Comparison of ENCODE assay signal across 13 mouse cellular contexts in genomic region chr2:178416427-178416826, GRCm38 (mm10). TPM values are rescaled to one million over a fixed set of nuclear protein-coding genes. Genes with fewer than 3 reads are reported as not detected.
DNase-seq lines count a peak whose midpoint lies in the region; ATAC-seq lines count a peak whose summit lies in the region.
"Had no signal": no experiment of that assay in that cellular context is flagged by ENCODE, and none has a peak within 500 bp of the region (broad histone marks: within the 10 kb centered on the region; RNA-seq: fewer than 3 reads in every experiment).

No protein-coding gene starts in this region.

- no peak for ATAC-seq in lung, embryonic 16.5 days (ENCODE audit: low read depth)
- no peak for ATAC-seq in erythroblast, adult 5-6 weeks (replicated peaks; ENCODE audit: low FRiP score, poor library complexity, severe bottlenecking)
- ATAC-seq in midbrain, embryonic 14.5 days (ENCODE audit: low FRiP score, low TSS enrichment) = no peak

- H3K27me3 ChIP-seq in lung, embryonic 16.5 days (ENCODE audit: control insufficient read depth, insufficient read depth, low read depth, low read length) = peaks cover 9% of the 10 kb centered on the region
- H3K27me3 ChIP-seq in midbrain, embryonic 14.5 days (ENCODE audit: control insufficient read depth, insufficient read depth, low read length) = peaks cover 13% of the 10 kb centered on the region

- intact Hi-C loops in heart, postnatal 14 days (cut with DNase I) = no loop called here

- peak overlapping the region; percentile 22 for H3K4me2 ChIP-seq in lung, embryonic 16.5 days (ENCODE audit: low read depth, low read length)
- H3K4me2 ChIP-seq in midbrain, embryonic 14.5 days (ENCODE audit: low read length) = no peak overlapping the region
- H3K4me2 ChIP-seq: limb, embryonic 13.5 days had no signal

- H3K4me1 ChIP-seq in lung, embryonic 16.5 days (replicated peaks; ENCODE audit: control insufficient read depth, insufficient read depth, low read length) = peaks cover 28% of the 10 kb centered on the region
- peaks cover 11% of the 10 kb centered on the region for H3K4me1 ChIP-seq in midbrain, embryonic 14.5 days (ENCODE audit: control insufficient read depth, insufficient read depth, low read length)

- H3K27ac ChIP-seq in lung, embryonic 16.5 days (ENCODE audit: low read length) = no peak overlapping the region
- no peak overlapping the region for H3K27ac ChIP-seq in midbrain, embryonic 14.5 days (replicated peaks; ENCODE audit: low read depth, low read length)
- H3K27ac ChIP-seq: forebrain, embryonic 10.5 days; kidney, postnatal 0 days; limb, embryonic 13.5 days had no signal

- 0 out of 2 replicates have a peak, but pooled peaks cover 3% of the 10 kb centered on the region for H3K9me3 ChIP-seq in lung, embryonic 16.5 days (ENCODE audit: control insufficient read depth, low read length)
- H3K9me3 ChIP-seq in midbrain, embryonic 14.5 days (ENCODE audit: control insufficient read depth, low read length) = no peaks in the 10 kb centered on the region
- H3K9me3 ChIP-seq: forebrain, embryonic 10.5 days; limb, embryonic 13.5 days had no signal

- DNase-seq in spleen, postnatal 10 days (ENCODE audit: low spot score in 2 of 2) = peak; percentile 5 to 31
- no peak for DNase-seq in spleen, postnatal 14 days (ENCODE audit: low spot score in 2 of 2)
- DNase-seq in heart, postnatal 14 days = peak; percentile 23 to 31
- DNase-seq in testis, postnatal 10 days (ENCODE audit: low spot score) = peak; percentile 36
- DNase-seq in gastrocnemius, adult 8-10 months (ENCODE audit: low spot score in 2 of 2) = no peak
- no peak for DNase-seq in midbrain, embryonic 14.5 days
- DNase-seq: cerebellum, postnatal 25 days had no signal

- H3K4me3 ChIP-seq in lung, embryonic 16.5 days (ENCODE audit: low read length) = no peak overlapping the region
- no peak overlapping the region for H3K4me3 ChIP-seq in midbrain, embryonic 14.5 days (replicated peaks; ENCODE audit: low read depth, low read length)
- H3K4me3 ChIP-seq: forebrain, embryonic 10.5 days; limb, embryonic 13.5 days had no signal

- H3K36me3 ChIP-seq in lung, embryonic 16.5 days (ENCODE audit: control insufficient read depth, insufficient read depth, low read length) = peaks cover 4% of the 10 kb centered on the region; the same call in 1 of the 2 replicates
- H3K36me3 ChIP-seq in midbrain, embryonic 14.5 days (ENCODE audit: control insufficient read depth, insufficient read depth, low read length) = no peaks in the 10 kb centered on the region
- H3K36me3 ChIP-seq: forebrain, embryonic 10.5 days had no signal

- 32% methylated on average over 13 of the region's 13 CpGs for WGBS in lung, embryonic 16.5 days
- 79% methylated on average over 13 of the region's 13 CpGs for WGBS in midbrain, embryonic 14.5 days

- H3K9ac ChIP-seq in lung, embryonic 16.5 days (ENCODE audit: low read length) = no peak overlapping the region
- H3K9ac ChIP-seq in midbrain, embryonic 14.5 days (replicated peaks; ENCODE audit: low read length) = no peak overlapping the region
- H3K9ac ChIP-seq: limb, embryonic 13.5 days had no signal

RNA-seq across cellular contexts. Expression of gene Fam217b, which starts 2.1 kb away (rescaled TPM):
- 10 to 100 TPM; 11.8 to 13.1 TPM for total RNA-seq in heart, postnatal 14 days (2021)
- polyA plus RNA-seq in lung, embryonic 16.5 days (2015; fragmentation: Nextera tagmentation; extraction: Ambion mirVana) = 2.8 and 3.2 TPM in 2 replicates
- 2.1 TPM in 2 replicates for total RNA-seq in erythroblast, adult 5-6 weeks (2015; ENCODE audit: low replicate concordance)
- 1.3 and 1.4 TPM in 2 replicates for total RNA-seq in erythroblast, adult 5-6 weeks (2017; ENCODE audit: low replicate concordance)
- 1 to 10 TPM; 2.3 to 5.5 (median 2.6) TPM for total RNA-seq in gastrocnemius, adult 8-10 months (2022)
- polyA plus RNA-seq in midbrain, embryonic 14.5 days (2014; fragmentation: Nextera tagmentation; extraction: Ambion mirVana) = 11.3 and 11.7 TPM in 2 replicates

RNA-seq across cellular contexts. Expression of gene Ppp1r3d, which starts 2.2 kb away (rescaled TPM):
- 10 to 100 TPM; 21.0 to 21.5 TPM for total RNA-seq in heart, postnatal 14 days (2021)
- 3.1 and 3.2 TPM in 2 replicates for polyA plus RNA-seq in lung, embryonic 16.5 days (2015; fragmentation: Nextera tagmentation; extraction: Ambion mirVana)
- 0.42 and 1.5 TPM in 2 replicates for total RNA-seq in erythroblast, adult 5-6 weeks (2015; ENCODE audit: low replicate concordance)
- 0.70 and 2.0 TPM in 2 replicates for total RNA-seq in erythroblast, adult 5-6 weeks (2017; ENCODE audit: low replicate concordance)
- total RNA-seq in gastrocnemius, adult 8-10 months (2022) = 1 to 10 TPM; 2.9 to 6.2 (median 4.7) TPM
- 1.9 and 2.7 TPM in 2 replicates for polyA plus RNA-seq in midbrain, embryonic 14.5 days (2014; fragmentation: Nextera tagmentation; extraction: Ambion mirVana)

RNA-seq across cellular contexts. Expression of gene Sycp2, which starts 8.9 kb away (rescaled TPM):
- 1 to 10 TPM; 1.4 to 2.3 TPM for total RNA-seq in heart, postnatal 14 days (2021)
- polyA plus RNA-seq in lung, embryonic 16.5 days (2015; fragmentation: Nextera tagmentation; extraction: Ambion mirVana) = 0.05 TPM in 1 of 2 replicates, not detected in the other
- total RNA-seq in erythroblast, adult 5-6 weeks (2015; ENCODE audit: low replicate concordance) = 0.38 TPM in 1 of 2 replicates, not detected in the other
- 0.51 and 0.98 TPM in 2 replicates for total RNA-seq in erythroblast, adult 5-6 weeks (2017; ENCODE audit: low replicate concordance)
- total RNA-seq in gastrocnemius, adult 8-10 months (2022) = not detected
- polyA plus RNA-seq in midbrain, embryonic 14.5 days (2014; fragmentation: Nextera tagmentation; extraction: Ambion mirVana) = 0.37 and 0.81 TPM in 2 replicates
- polyA plus RNA-seq: spleen, adult 2 months had no signal

RNA-seq across cellular contexts. Expression of gene Cdh26, which starts 13.9 kb away (rescaled TPM):
- under 1 TPM; 0.31 to 0.39 TPM for total RNA-seq in heart, postnatal 14 days (2021)
- 0.28 and 0.30 TPM in 2 replicates for polyA plus RNA-seq in lung, embryonic 16.5 days (2015; fragmentation: Nextera tagmentation; extraction: Ambion mirVana)
- not detected in 2 replicates for total RNA-seq in erythroblast, adult 5-6 weeks (2015; ENCODE audit: low replicate concordance)
- total RNA-seq in erythroblast, adult 5-6 weeks (2017; ENCODE audit: low replicate concordance) = not detected in 2 replicates
- total RNA-seq in gastrocnemius, adult 8-10 months (2022) = not detected
- 0.23 and 0.47 TPM in 2 replicates for polyA plus RNA-seq in midbrain, embryonic 14.5 days (2014; fragmentation: Nextera tagmentation; extraction: Ambion mirVana)
- polyA plus RNA-seq: spleen, adult 2 months had no signal

Comparison
In these comparisons a context has a peak if more than half of its experiments do, and no peak if none do; other contexts are left out.
1. DNase-seq: peak in spleen, postnatal 10 days (2 of 2), heart, postnatal 14 days (2 of 2) and testis, postnatal 10 days (single experiment); none in spleen, postnatal 14 days (0 of 2), gastrocnemius, adult 8-10 months (0 of 2) and midbrain, embryonic 14.5 days (single experiment).